Mouse (Mus musculus): ENCODE measurements at regions not wholly inside any gene's neighbourhood (a gene's known extent, or its start where the extent isn't known, plus 50 kb on each side); places are given as distances from the start of the nearest gene placed in this dataset.

DNA sequence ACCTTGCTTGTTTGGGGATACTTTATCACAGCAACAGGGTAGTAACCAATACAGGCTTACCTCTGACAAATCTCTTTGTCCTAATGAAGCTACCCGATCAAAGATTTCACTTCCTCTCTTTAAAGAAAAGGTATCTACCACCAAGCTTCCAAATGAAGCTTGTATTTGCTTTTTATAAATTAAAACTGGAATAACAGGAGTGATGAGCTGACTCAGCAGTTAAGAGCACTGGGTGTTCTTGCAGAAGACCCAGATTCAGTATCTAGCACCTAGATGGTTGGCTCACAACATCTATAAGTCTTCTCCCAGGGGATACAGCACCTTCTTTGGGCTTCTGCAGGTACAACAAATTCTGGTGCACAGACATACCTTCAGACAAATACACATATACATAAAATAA lies 453.2 kb downstream of the Ebf1 start:
- TF ChIP-seq CTCF (IDR thresholded peaks at IDR 0.05; ENCODE audit: low read depth, low read length) (no peak), POLR2A (IDR thresholded peaks at IDR 0.05; ENCODE audit: extremely low read depth, insufficient read depth, low read length) (no peak)
